Mouse (Mus musculus): Measurements from ENCODE around the gene Ncl.

Ncl gene

GRCm38 (mm10) chr1:86358906-86359797 lies at the start of gene Ncl:
TSS of gene Ncl (minus strand) at chr1:86359400.
- DNase-seq (ENCODE audit: low read depth, low spot score) = peak; percentile 99

- no peak for DNase-seq (ENCODE audit: low read depth, low spot score)
These were observed 49.3 kb upstream of the Ncl start for GRCm38 (mm10) chr1:86408515-86408914.

GRCm38 (mm10) chr1:86406914-86407313 lies 47.7 kb upstream of the Ncl start:
- DNase-seq (ENCODE audit: low read depth, low spot score) = no peak

GRCm38 (mm10) chr1:86406313-86406712 lies 47.1 kb upstream of the Ncl start:
- DNase-seq (ENCODE audit: low read depth, low spot score) = no peak

GRCm38 (mm10) chr1:86404834-86405233 lies 45.6 kb upstream of the Ncl start:
- no peak for DNase-seq (ENCODE audit: low read depth, low spot score)

- DNase-seq (ENCODE audit: low read depth, low spot score) = no peak
These were observed 41.0 kb upstream of the Ncl start for GRCm38 (mm10) chr1:86400096-86400754.

GRCm38 (mm10) chr1:86399322-86399721 lies 40.1 kb upstream of the Ncl start:
- DNase-seq (ENCODE audit: low read depth, low spot score) = no peak

GRCm38 (mm10) chr1:86398222-86398621 lies 39.0 kb upstream of the Ncl start:
- DNase-seq (ENCODE audit: low read depth, low spot score) = peak; percentile 53

- DNase-seq (ENCODE audit: low read depth, low spot score) = no peak
These were observed 38.4 kb upstream of the Ncl start for GRCm38 (mm10) chr1:86397621-86398020.

GRCm38 (mm10) chr1:86395897-86396296 lies 36.7 kb upstream of the Ncl start:
- no peak for DNase-seq (ENCODE audit: low read depth, low spot score)

- no peak for DNase-seq (ENCODE audit: low read depth, low spot score)
These were observed 35.0 kb upstream of the Ncl start for GRCm38 (mm10) chr1:86394246-86394645.

GRCm38 (mm10) chr1:86393219-86393618 lies 34.0 kb upstream of the Ncl start:
- DNase-seq (ENCODE audit: low read depth, low spot score) = no peak

- no peak for DNase-seq (ENCODE audit: low read depth, low spot score)
These were observed 32.2 kb upstream of the Ncl start for GRCm38 (mm10) chr1:86391425-86391824.

- peak; percentile 80 for DNase-seq (ENCODE audit: low read depth, low spot score)
These were observed 30.0 kb upstream of the Ncl start for GRCm38 (mm10) chr1:86389230-86389629.

GRCm38 (mm10) chr1:86381027-86381426 lies 21.8 kb upstream of the Ncl start:
- DNase-seq (ENCODE audit: low read depth, low spot score) = peak; percentile 60

GRCm38 (mm10) chr1:86379161-86379569 lies 20.0 kb upstream of the Ncl start:
- no peak for DNase-seq (ENCODE audit: low read depth, low spot score)

GRCm38 (mm10) chr1:86378662-86379061 lies 19.5 kb upstream of the Ncl start:
- DNase-seq (ENCODE audit: low read depth, low spot score) = no peak

- DNase-seq (ENCODE audit: low read depth, low spot score) = no peak
These were observed 17.2 kb upstream of the Ncl start for GRCm38 (mm10) chr1:86376354-86376753.

- peak; percentile 58 for DNase-seq (ENCODE audit: low read depth, low spot score)
These were observed 12.8 kb upstream of the Ncl start for GRCm38 (mm10) chr1:86371997-86372396.

- DNase-seq (ENCODE audit: low read depth, low spot score) = no peak
These were observed 8.9 kb upstream of the Ncl start for GRCm38 (mm10) chr1:86368086-86368485.

GRCm38 (mm10) chr1:86363671-86364070 lies 4.5 kb upstream of the Ncl start:
- peak; percentile 50 for DNase-seq (ENCODE audit: low read depth, low spot score)

- no peak for DNase-seq (ENCODE audit: low read depth, low spot score)
These were observed 2.8 kb upstream of the Ncl start for GRCm38 (mm10) chr1:86361852-86362615.

All from mesoderm, embryonic 11.5 days (tissue).